Mouse (Mus musculus): ENCODE data around the gene Lrpprc.
"Not testable (repeated sequence)": the region's sequence is repeated elsewhere in the genome, so short reads cannot be mapped to it uniquely, and the experiment has no call there.

Gene Lrpprc

GRCm38 (mm10) chr17:84790447-84791098 lies at the start of gene Lrpprc:
Lrpprc (minus strand) TSS chr17:84790789.
- peak; percentile 90 to 92 for DNase-seq

GRCm38 (mm10) chr17:84837780-84838179 lies 47.2 kb upstream of the Lrpprc start:
- peak in 1 of 2 experiments; percentile 35 for DNase-seq

DNA sequence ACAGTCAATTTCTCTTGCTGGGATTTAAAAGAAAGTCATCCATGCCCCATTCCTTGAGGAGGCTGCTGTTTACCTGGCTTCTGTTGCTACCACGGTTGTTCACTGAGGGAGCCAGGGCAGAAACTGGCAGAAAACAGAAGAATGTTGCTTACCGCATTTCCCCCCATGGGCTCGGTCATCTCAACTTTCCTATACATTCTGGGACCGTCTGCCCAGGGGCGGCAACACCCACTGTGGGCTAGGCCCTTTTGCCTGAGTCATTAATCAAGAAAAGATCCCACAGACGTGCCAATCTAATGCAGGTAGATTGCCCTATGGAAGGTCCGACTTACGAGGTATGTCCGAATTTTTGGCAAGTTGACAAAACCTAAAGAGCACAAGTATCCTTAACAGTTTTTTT lies 44.7 kb upstream of the Lrpprc start:
- no peak for DNase-seq

DNA sequence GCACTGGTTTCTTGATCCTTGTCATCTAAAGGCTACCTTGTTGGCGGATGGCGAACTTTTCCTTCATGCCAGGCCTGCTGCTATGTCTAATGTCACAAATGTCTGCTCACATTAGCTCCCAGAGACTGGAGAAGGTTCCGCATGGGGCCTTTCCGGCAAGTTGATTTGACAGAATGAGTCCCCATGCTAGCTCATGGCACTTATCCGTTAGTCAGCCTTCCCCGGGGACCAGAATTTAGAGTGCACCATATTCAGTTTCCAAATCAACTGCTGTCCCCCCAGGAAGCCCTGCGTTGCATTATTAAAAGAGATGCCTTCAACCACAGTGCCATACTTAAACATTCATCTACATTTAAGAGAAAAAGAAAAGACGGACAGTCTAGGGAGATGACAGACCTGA lies 41.8 kb upstream of the Lrpprc start:
- DNase-seq = no peak

- no peak for DNase-seq
Observed at GRCm38 (mm10) chr17:84828301-84828700, 37.7 kb upstream of the Lrpprc start.

DNA sequence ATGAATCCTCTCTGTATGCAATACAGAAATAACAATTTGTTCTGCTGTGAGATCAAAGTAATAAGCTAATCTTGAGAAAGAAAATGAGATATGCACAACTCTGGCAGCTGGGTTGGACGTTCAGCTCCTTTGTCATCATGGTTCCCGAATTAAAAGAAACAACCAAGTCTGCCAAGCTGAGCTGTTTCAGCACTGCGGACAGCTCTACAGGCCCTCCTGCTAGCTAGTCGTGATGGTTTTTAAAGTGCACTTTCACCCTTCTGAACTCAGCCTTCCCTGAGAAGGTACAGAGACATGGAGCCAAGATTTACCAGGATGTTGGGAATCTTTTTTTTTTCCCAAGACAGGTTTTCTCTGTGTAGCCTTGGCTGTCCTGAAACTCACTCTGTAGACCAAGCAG lies 30.0 kb upstream of the Lrpprc start:
- no peak for DNase-seq

- DNase-seq = no peak
Observed at GRCm38 (mm10) chr17:84818390-84818789, 27.8 kb upstream of the Lrpprc start.

GRCm38 (mm10) chr17:84816014-84816461 lies 25.4 kb upstream of the Lrpprc start:
- no peak for DNase-seq

GRCm38 (mm10) chr17:84814905-84815304 lies 24.3 kb upstream of the Lrpprc start:
- DNase-seq = no peak

DNA sequence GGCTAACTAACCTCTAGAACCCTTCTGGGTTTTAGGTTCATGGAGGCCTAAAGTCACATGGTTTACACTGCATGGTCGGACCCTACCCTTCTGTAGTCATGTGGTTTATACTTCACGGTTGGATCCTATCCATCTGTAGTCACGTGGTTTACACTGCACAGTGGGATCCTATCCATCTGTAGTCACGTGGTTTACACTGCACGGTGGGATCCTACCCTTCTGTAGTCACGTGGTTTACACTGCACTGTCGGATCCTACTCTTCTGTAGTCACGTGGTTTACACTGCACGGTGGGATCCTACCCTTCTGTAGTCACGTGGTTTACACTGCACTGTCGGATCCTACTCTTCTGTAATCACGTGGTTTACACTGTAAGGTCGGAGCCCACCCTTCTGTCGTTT lies 23.6 kb upstream of the Lrpprc start:
- not testable (repeated sequence) for DNase-seq

- DNase-seq = no peak
Observed at GRCm38 (mm10) chr17:84792006-84792405, 1.4 kb upstream of the Lrpprc start.

GRCm38 (mm10) chr17:84791156-84791555 lies 567 bp upstream of the Lrpprc start:
- peak in 1 of 2 experiments; percentile 10 for DNase-seq

- DNase-seq = peak in 1 of 2 experiments; percentile 57
Observed at GRCm38 (mm10) chr17:84790043-84790442, 546 bp downstream of the Lrpprc start.

- no peak for DNase-seq
Observed at GRCm38 (mm10) chr17:84788376-84789125, 2.0 kb downstream of the Lrpprc start.

DNA sequence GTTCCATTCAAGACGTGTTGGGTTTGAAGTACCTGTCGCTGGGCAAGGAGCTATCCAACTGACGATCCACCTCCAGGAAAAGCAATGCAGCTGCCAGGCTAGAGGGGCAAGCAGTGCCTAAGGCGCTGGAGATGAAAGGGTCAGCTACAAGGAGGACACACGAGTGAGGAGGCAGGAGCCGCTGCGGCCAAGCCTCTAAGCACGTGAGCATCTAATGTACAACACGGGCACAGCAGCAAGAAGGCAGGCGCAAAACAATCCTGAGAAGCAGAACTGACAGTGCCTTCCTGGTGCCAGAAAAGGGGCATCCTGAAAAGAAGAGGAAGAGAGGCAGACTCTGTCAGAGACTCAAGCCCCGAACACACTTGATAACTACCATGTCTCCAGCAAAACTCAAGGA lies 3.1 kb downstream of the Lrpprc start:
- DNase-seq = no peak

- no peak for DNase-seq
Observed at GRCm38 (mm10) chr17:84786911-84787310, 3.7 kb downstream of the Lrpprc start.

GRCm38 (mm10) chr17:84785176-84785575 lies 5.4 kb downstream of the Lrpprc start:
- no peak for DNase-seq

- DNase-seq = no peak
Observed at GRCm38 (mm10) chr17:84783491-84783890, 7.1 kb downstream of the Lrpprc start.

DNA sequence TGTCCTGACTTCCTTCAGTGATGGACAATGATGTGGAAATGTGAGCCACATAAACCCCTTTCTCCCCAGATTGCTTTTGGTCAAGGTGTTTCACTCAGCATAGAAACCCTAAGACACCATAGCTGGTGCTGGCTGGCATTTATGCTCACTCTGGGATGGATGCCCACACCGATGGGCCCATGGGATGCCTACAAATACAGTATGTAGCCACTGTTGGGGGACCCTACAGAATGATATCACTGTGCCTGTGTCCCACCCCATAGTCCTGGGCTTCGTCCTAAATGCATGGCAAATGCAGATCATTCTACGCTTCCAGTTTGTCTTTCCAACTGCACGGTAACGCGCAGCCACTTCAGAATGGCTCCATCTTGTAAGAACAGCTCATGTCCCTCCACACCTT lies 10.3 kb downstream of the Lrpprc start:
- no peak for DNase-seq

GRCm38 (mm10) chr17:84778477-84778978 lies 12.1 kb downstream of the Lrpprc start:
- DNase-seq = no peak

DNA sequence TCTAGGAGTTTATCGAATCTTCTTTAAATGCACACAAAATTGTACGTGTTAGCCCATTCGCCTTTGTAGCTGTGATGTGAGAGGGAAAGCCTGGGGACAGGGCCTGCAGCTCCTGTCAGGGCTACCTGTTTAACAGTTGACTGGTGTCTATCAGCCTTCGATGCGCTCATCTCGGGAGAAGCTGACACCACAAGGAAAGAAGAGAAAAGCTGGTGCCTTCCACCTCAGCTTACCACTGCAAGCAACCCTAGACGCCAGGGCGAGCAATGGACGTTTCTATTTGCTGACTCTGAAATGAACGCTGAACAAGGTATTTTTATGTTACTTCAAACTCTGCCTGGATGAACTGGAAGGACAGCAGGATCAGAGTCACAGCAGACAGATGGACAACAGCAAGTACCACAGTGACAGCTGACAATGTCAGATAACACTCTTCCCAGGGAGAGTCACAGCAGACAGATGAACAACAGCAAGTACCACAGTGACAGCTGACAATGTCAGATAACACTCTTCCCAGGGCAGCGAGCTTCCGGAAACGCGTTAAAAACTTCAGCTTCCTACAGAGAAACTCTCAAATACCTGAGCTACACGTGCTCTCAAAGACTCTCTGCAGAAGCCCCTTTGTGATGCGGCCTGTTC lies 14.1 kb downstream of the Lrpprc start:
- DNase-seq = no peak

DNA sequence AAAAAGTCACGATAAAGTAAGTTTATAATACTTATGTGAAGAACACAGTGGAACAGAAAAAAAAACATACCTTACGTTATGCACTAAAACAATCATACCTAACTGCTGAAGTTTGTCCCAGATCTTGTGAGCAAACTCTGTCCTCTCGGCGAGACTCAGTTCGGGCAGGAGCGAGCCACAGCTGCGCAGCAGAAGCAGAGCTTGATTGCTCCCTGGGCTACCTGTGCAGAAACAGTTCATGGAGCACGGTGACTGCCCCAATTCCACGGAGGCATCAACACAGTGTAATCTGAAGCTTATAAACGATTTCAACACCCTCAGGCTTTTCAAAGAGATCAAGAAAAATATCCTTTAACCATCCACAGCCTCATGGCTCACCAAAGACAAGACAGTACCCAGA lies 15.3 kb downstream of the Lrpprc start:
- DNase-seq = no peak

- no peak for DNase-seq
Observed at GRCm38 (mm10) chr17:84771882-84772281, 18.7 kb downstream of the Lrpprc start.

DNA sequence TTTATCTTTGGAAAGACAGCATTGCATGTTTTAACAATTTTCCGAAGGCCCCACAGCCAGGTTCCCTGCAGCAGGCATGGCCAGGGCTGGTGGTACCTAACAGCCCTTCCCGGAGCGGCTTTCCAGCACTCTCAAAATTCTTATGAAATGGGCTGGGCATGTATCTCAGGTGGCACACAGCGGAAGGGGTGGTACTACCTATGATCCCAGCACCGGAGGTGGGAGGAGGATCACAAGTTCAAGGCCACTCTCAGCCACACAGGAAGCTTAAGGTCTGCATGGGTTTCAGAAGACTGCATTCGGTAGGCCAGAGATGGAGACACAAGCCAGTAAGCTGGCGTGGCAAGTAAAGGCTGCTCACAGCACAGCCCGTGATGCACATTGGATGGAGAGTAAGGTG lies 31.6 kb downstream of the Lrpprc start:
- no peak for DNase-seq
